Mouse (Mus musculus) liver, adult 2 months (tissue): ENCODE results near the gene Fam20b. TPM values are rescaled to one million over a fixed set of nuclear protein-coding genes. Genes with fewer than 3 reads are reported as not detected.

Experiments used
- DNase-seq: peaks from one replicate; pipeline ENCODE4 v3.0.0-alpha.2; 2011; ENCODE audit warnings: low read depth, low spot score; ENCODE audit errors: extremely low read depth
- H3K27ac ChIP-seq: fragments of 200-500 bp; replicated peaks from 2 replicates; pipeline ENCODE4 v1.5.1; 2012; ENCODE audit warnings: low read depth, mild to moderate bottlenecking, control low read depth, inconsistent platforms, low read length; ENCODE audit not compliant: insufficient read depth
- H3K27me3 ChIP-seq: fragments of 200-500 bp; 2 replicates; pipeline ENCODE4 v1.6.1; 2012; ENCODE audit warnings: mild to moderate bottlenecking, moderate library complexity, low read length, inconsistent platforms; ENCODE audit not compliant: control insufficient read depth, insufficient read depth
- H3K36me3 ChIP-seq: fragments of 200-500 bp; 2 replicates; pipeline ENCODE4 v1.6.1; 2012; ENCODE audit warnings: low read length, inconsistent platforms; ENCODE audit not compliant: control insufficient read depth, insufficient read depth
- H3K4me1 ChIP-seq: fragments of 200-500 bp; 2 replicates; pipeline ENCODE4 v1.6.1; 2011; ENCODE audit warnings: low read length; ENCODE audit not compliant: control insufficient read depth, insufficient read depth
- H3K4me3 ChIP-seq: fragments of 200-500 bp; 2 replicates; pipeline ENCODE4 v1.5.1; 2011; ENCODE audit warnings: low read depth, mild to moderate bottlenecking, control low read depth, low read length, moderate library complexity; ENCODE audit not compliant: insufficient read depth
- H3K79me2 ChIP-seq: fragments of 200-500 bp; 2 replicates; pipeline ENCODE4 v1.6.1; 2012; ENCODE audit warnings: inconsistent platforms, mild to moderate bottlenecking, low read length, moderate library complexity; ENCODE audit not compliant: control insufficient read depth, insufficient read depth
- H3K9ac ChIP-seq: fragments of 200-500 bp; 2 replicates; pipeline ENCODE4 v1.6.1; 2012; ENCODE audit warnings: low read depth, mild to moderate bottlenecking, control low read depth, inconsistent platforms, low read length
- CTCF ChIP-seq: fragments of 200-500 bp; IDR thresholded peaks from 2 replicates; pipeline ENCODE4 v1.5.1; 2011; ENCODE audit warnings: low read depth, low read length, control low read depth
- POLR2A ChIP-seq: fragments of 200-500 bp; IDR thresholded peaks from 2 replicates; pipeline ENCODE4 v1.6.1; 2011; ENCODE audit warnings: low read length, control low read depth; ENCODE audit not compliant: insufficient read depth; ENCODE audit errors: extremely low read depth
- WGBS: fragments of 180-500 bp; shearing (Covaris S2); methylation state at CpG from one replicate; pipeline ENCODE4 v1.1.7; 2018; 5-methylcytosine and 5-hydroxymethylcytosine counted together
- polyA plus RNA-seq: library from polyadenylated mRNA; depleted of rRNA; stranded (reverse); fragments of >200 nt; gene quantifications from 2 replicates; pipeline ENCODE4 v1.2.3, GENCODE M21; 2012
- total RNA-seq: library from RNA; depleted of rRNA; stranded (reverse); fragments of >200 nt; gene quantifications from 2 replicates; pipeline ENCODE4 v1.2.3, GENCODE M21; 2014

The Fam20b gene
- total and polyA plus RNA-seq, 2 experiments, result 6.8 to 11.2 TPM

DNA sequence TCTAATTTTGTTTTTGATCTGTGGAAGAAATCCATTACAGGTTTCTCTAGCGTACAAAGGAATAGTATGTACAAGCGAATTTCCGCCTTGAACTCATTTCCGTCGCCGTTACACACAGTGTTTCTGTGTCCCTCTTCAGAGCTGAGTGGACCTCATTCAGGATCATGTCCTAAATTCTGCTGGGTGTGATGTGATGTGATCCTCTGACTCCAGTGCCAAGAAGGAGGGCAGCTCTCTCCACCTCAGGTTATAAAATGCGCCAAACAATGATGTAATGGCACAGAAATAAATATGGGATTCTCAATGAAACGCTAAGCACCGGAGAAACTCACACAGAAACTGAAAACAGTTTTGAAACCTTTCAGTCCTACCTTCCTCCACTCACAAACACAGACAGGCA lies 14.7 kb upstream of the Fam20b start:
- TF ChIP-seq POLR2A (no peak), CTCF (no peak)
- no peaks in the 10 kb centered on the region for H3K4me1 ChIP-seq
- H3K27ac ChIP-seq, result no peak overlapping the region
- no peaks in the 10 kb centered on the region for H3K79me2 ChIP-seq
- no peaks in the 10 kb centered on the region for H3K27me3 ChIP-seq
- H3K36me3 ChIP-seq, result no peaks in the 10 kb centered on the region
- DNase-seq, result no peak
- H3K4me3 ChIP-seq, result no peak overlapping the region
- whole genome bisulfite sequencing, result 93% methylated on average over 9 of the region's 9 CpGs
- H3K9ac ChIP-seq, result no peak overlapping the region

DNA sequence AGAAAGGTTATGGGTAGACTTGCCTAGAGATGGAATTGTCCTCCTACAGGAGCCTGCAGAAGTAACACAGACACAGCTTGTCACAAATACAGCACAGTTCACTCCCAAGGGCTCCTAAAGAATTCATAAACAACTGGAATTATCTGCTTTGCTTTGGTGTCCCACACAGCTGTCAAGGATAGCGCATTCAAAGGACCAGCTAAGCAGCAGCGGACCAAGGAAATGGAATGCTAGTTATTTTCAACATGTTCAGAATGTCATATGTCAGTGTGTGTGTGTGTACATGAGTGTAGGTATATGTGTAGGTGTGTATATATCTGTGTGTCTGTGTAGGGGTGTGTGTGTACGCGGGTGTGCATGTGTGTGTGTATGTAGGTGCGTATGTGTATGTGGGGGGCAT lies 14.1 kb upstream of the Fam20b start:
- no peak overlapping the region for H3K9ac ChIP-seq
- WGBS, result 95% methylated on average over 5 of the region's 5 CpGs
- DNase-seq, result no peak
- H3K27ac ChIP-seq, result no peak overlapping the region
- no peaks in the 10 kb centered on the region for H3K27me3 ChIP-seq
- H3K79me2 ChIP-seq, result no peaks in the 10 kb centered on the region
- H3K4me3 ChIP-seq, result no peak overlapping the region
- TF ChIP-seq POLR2A (no peak), CTCF (no peak)
- H3K4me1 ChIP-seq, result no peaks in the 10 kb centered on the region
- H3K36me3 ChIP-seq, result no peaks in the 10 kb centered on the region

DNA sequence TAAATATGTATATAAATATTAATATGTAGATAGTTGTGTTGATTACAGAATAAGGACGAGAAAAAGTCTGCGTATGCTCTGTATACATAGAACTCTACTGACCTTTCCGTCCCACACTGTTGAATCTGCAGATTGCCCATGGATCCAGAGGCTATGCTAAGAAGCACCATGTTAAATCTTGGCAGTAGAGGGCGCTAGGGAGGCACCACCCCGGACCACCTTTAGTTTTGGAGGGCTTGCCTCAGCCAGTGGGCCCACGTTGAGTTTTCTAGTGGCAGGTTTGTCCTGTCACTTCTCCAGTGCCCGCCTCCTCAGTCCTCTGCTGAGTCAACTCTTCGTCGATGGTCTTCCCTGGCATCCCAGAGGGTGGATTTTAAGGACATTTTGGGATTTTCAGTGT lies 11.9 kb upstream of the Fam20b start:
- H3K36me3 ChIP-seq, result no peaks in the 10 kb centered on the region
- 74% methylated on average over 9 of the region's 9 CpGs for WGBS
- no peaks in the 10 kb centered on the region for H3K4me1 ChIP-seq
- H3K9ac ChIP-seq, result no peak overlapping the region
- no peak overlapping the region for H3K27ac ChIP-seq
- no peaks in the 10 kb centered on the region for H3K27me3 ChIP-seq
- DNase-seq, result no peak
- no peaks in the 10 kb centered on the region for H3K79me2 ChIP-seq
- TF ChIP-seq POLR2A (no peak), CTCF (peak; percentile 48)
- no peak overlapping the region for H3K4me3 ChIP-seq

DNA sequence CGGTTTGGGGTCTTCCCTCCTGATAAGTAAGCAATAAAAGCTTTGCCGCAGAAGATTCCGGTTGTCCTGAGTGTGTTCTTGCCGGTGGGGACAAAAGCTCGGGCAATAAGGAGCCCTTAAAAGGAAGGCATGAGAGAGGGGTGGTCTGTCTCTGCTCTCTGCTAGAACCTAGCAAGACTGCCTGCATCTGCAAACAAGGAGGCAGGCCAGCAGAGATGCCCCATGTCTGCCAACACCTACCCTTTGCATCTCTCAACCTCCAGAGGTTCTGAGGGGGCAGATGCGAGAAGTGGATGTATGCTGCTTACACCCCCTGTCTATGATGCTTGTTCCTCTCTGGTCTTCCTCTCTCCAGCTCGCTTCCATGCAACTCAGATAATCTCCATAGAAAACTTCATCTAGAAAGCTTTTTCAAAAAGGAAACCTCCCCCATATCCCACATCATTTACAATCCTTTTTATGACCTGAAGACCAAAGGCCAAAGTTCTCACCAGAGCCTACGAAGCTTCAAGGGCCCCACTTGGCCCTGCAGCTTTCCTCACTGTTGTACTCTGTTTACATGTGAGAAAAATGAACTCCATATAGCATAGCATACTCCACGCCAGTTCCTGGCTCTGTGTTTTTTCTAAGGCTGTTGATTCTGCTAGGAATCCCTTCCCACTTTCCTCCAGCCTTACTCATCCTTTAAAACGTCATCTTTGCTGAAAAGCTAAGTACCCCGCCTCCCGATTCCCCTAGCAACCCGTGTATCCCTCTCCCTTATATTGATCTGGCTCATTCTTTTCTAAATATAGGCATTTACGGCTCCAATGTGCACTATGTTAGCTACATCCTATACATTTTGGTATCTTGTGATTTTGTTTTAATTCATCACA lies 8.6 kb upstream of the Fam20b start:
- TF ChIP-seq POLR2A, result no peak
- no peak for TF ChIP-seq CTCF
- H3K79me2 ChIP-seq, result no peaks in the 10 kb centered on the region
- no peak for DNase-seq

GRCm38 (mm10) chr1:156722089-156722488 lies 3.2 kb upstream of the Fam20b start:
- no peaks in the 10 kb centered on the region for H3K36me3 ChIP-seq
- no peak overlapping the region for H3K4me3 ChIP-seq
- H3K9ac ChIP-seq, result no peak overlapping the region
- H3K27ac ChIP-seq, result no peak overlapping the region
- 71% methylated on average over 6 of the region's 6 CpGs for WGBS
- no peaks in the 10 kb centered on the region for H3K79me2 ChIP-seq
- no peak for TF ChIP-seq POLR2A
- no peak for TF ChIP-seq CTCF
- no peaks in the 10 kb centered on the region for H3K27me3 ChIP-seq
- no peak for DNase-seq
- peaks cover 2% of the 10 kb centered on the region; the same call in 1 of the 2 replicates for H3K4me1 ChIP-seq

More for the DNA sequence above, 8.6 kb upstream of the Fam20b start:
- Histone ChIP-seq H3K27ac (no peak overlapping the region), H3K4me1 (no peaks in the 10 kb centered on the region), H3K9ac (no peak overlapping the region), H3K27me3 (no peaks in the 10 kb centered on the region), H3K4me3 (no peak overlapping the region), H3K36me3 (no peaks in the 10 kb centered on the region)
- 72% methylated on average over 14 of the region's 14 CpGs for WGBS

- peaks cover 2% of the 10 kb centered on the region; the same call in 1 of the 2 replicates for H3K4me1 ChIP-seq
- 92% methylated on average over 4 of the region's 4 CpGs for WGBS
- TF ChIP-seq POLR2A, result no peak
- no peak for TF ChIP-seq CTCF
- H3K9ac ChIP-seq, result no peak overlapping the region
- H3K79me2 ChIP-seq, result peaks cover 3% of the 10 kb centered on the region
- no peaks in the 10 kb centered on the region for H3K36me3 ChIP-seq
- H3K27me3 ChIP-seq, result no peaks in the 10 kb centered on the region
- DNase-seq, result no peak
- no peak overlapping the region for H3K27ac ChIP-seq
- no peak overlapping the region for H3K4me3 ChIP-seq
These were observed 1.2 kb upstream of the Fam20b start for GRCm38 (mm10) chr1:156720046-156720445.
